In genomic region chr15:6873807-6874600, GRCm38 (mm10) we compare ENCODE assay signal across 9 mouse cellular contexts. TPM values are rescaled to one million over a fixed set of nuclear protein-coding genes. Genes with fewer than 3 reads are reported as not detected.
DNase-seq lines count a peak whose midpoint lies in the region; ATAC-seq and TF ChIP-seq lines count a peak whose summit lies in the region.
"Had no signal": no experiment of that assay in that cellular context is flagged by ENCODE, and none has a peak within 500 bp of the region (broad histone marks: within the 10 kb centered on the region; RNA-seq: fewer than 3 reads in every experiment).

No protein-coding gene starts in this region.

- no peak overlapping the region for H3K27ac ChIP-seq in embryonic facial prominence, embryonic 15.5 days (replicated peaks)
- H3K27ac ChIP-seq in heart, embryonic 15.5 days = peak overlapping the region; percentile 53
- H3K27ac ChIP-seq in kidney, postnatal 0 days = no peak overlapping the region
- no peak overlapping the region for H3K27ac ChIP-seq in stomach, embryonic 15.5 days

- H3K36me3 ChIP-seq in embryonic facial prominence, embryonic 15.5 days = no peaks in the 10 kb centered on the region
- H3K36me3 ChIP-seq in heart, embryonic 15.5 days = no peaks in the 10 kb centered on the region
- H3K36me3 ChIP-seq in kidney, postnatal 0 days (ENCODE audit: insufficient read depth, low read length) = no peaks in the 10 kb centered on the region
- no peaks in the 10 kb centered on the region for H3K36me3 ChIP-seq in stomach, embryonic 15.5 days

- H3K9me3 ChIP-seq in embryonic facial prominence, embryonic 15.5 days (replicated peaks) = no peaks in the 10 kb centered on the region
- H3K9me3 ChIP-seq in heart, embryonic 15.5 days (replicated peaks) = no peaks in the 10 kb centered on the region
- H3K9me3 ChIP-seq in kidney, postnatal 0 days (replicated peaks; ENCODE audit: low read length) = no peaks in the 10 kb centered on the region
- H3K9me3 ChIP-seq in stomach, embryonic 15.5 days = no peaks in the 10 kb centered on the region

- H3K4me3 ChIP-seq in embryonic facial prominence, embryonic 15.5 days (replicated peaks) = peak overlapping the region; percentile 53
- peak overlapping the region; percentile 52 for H3K4me3 ChIP-seq in heart, embryonic 15.5 days
- H3K4me3 ChIP-seq in kidney, postnatal 0 days (replicated peaks; ENCODE audit: low read depth, low read length) = peak overlapping the region; percentile 49
- peak overlapping the region; percentile 50 for H3K4me3 ChIP-seq in stomach, embryonic 15.5 days (replicated peaks)

- peaks cover 16% of the 10 kb centered on the region for H3K27me3 ChIP-seq in embryonic facial prominence, embryonic 15.5 days
- no peaks in the 10 kb centered on the region for H3K27me3 ChIP-seq in heart, embryonic 15.5 days
- no peaks in the 10 kb centered on the region for H3K27me3 ChIP-seq in kidney, postnatal 0 days (ENCODE audit: insufficient read depth, low read length)
- H3K27me3 ChIP-seq in stomach, embryonic 15.5 days (replicated peaks) = 0 out of 2 replicates have a peak, but pooled peaks cover 14% of the 10 kb centered on the region

- peak overlapping the region; percentile 26 for H3K9ac ChIP-seq in embryonic facial prominence, embryonic 15.5 days
- H3K9ac ChIP-seq in heart, embryonic 15.5 days = peak overlapping the region; percentile 63
- peak overlapping the region; percentile 45 for H3K9ac ChIP-seq in kidney, postnatal 0 days (ENCODE audit: low read depth, low read length)
- H3K9ac ChIP-seq in stomach, embryonic 15.5 days = peak overlapping the region; percentile 25; the same call in 1 of the 2 replicates

- 1% methylated on average over 52 of the region's 52 CpGs for WGBS in embryonic facial prominence, embryonic 15.5 days
- WGBS in heart, embryonic 15.5 days = 1% methylated on average over 52 of the region's 52 CpGs
- WGBS in kidney, postnatal 0 days = under 1% methylated on average over 48 of the region's 52 CpGs
- 1% methylated on average over 52 of the region's 52 CpGs for WGBS in stomach, embryonic 15.5 days

- H3K4me1 ChIP-seq in embryonic facial prominence, embryonic 15.5 days = peaks cover 18% of the 10 kb centered on the region
- H3K4me1 ChIP-seq in heart, embryonic 15.5 days (replicated peaks) = peaks cover 13% of the 10 kb centered on the region
- peaks cover 4% of the 10 kb centered on the region for H3K4me1 ChIP-seq in kidney, postnatal 0 days (replicated peaks; ENCODE audit: insufficient read depth, low read length)
- H3K4me1 ChIP-seq in stomach, embryonic 15.5 days = peaks cover 6% of the 10 kb centered on the region; the same call in 1 of the 2 replicates

- no peak for ATAC-seq in embryonic facial prominence, embryonic 15.5 days (ENCODE audit: insufficient number of reproducible peaks, low FRiP score, low TSS enrichment, low read depth)
- peak; percentile 64; the same call in 1 of the 2 replicates for ATAC-seq in heart, embryonic 15.5 days (replicated peaks; ENCODE audit: insufficient number of reproducible peaks, insufficient read depth, low FRiP score, low read depth)
- peak; percentile 74 for ATAC-seq in kidney, postnatal 0 days (replicated peaks; ENCODE audit: low FRiP score, low read depth)
- ATAC-seq in stomach, embryonic 15.5 days (ENCODE audit: insufficient read depth, low FRiP score, low read depth) = peak; percentile 50
- ATAC-seq in frontal cortex, adult (ENCODE audit: low TSS enrichment) = no peak

- TF ChIP-seq CTCF in kidney, postnatal 0 days (IDR thresholded peaks at IDR 0.05; ENCODE audit: low read depth) = no peak

- DNase-seq in layer of hippocampus, postnatal 10 days (ENCODE audit: low spot score in 2 of 2) = peak; percentile 20 to 37
- DNase-seq in layer of hippocampus, postnatal 25 days (ENCODE audit: extremely low spot score in 1 of 2, low spot score in 1 of 2) = no peak
- DNase-seq in kidney, postnatal 0 days (ENCODE audit: low spot score) = peak; percentile 81
- peak; percentile 86 for DNase-seq in lung, postnatal 36 days

- peak overlapping the region; percentile 87 for H3K4me2 ChIP-seq in embryonic facial prominence, embryonic 15.5 days (replicated peaks)
- H3K4me2 ChIP-seq in heart, embryonic 15.5 days = peak overlapping the region; percentile 91
- peak overlapping the region; percentile 85 for H3K4me2 ChIP-seq in kidney, postnatal 0 days (ENCODE audit: low read length)
- peak overlapping the region; percentile 95 for H3K4me2 ChIP-seq in stomach, embryonic 15.5 days

RNA-seq across cellular contexts. Expression of gene Osmr, which starts 0.8 kb away (rescaled TPM):
- total RNA-seq in layer of hippocampus, postnatal 10 days (2021) = 1 to 10 TPM; 5.6 to 6.0 TPM
- total RNA-seq in layer of hippocampus, postnatal 25 days (2021) = 1 to 10 TPM; 2.7 to 2.8 TPM
- 1.8 TPM in 2 replicates for polyA plus RNA-seq in embryonic facial prominence, embryonic 15.5 days (2015; fragmentation: Nextera tagmentation; extraction: Ambion mirVana)
- 3.2 and 4.8 TPM in 2 replicates for polyA plus RNA-seq in heart, embryonic 15.5 days (2015; fragmentation: Nextera tagmentation; extraction: Ambion mirVana)
- 2.9 and 3.1 TPM in 2 replicates for polyA plus RNA-seq in kidney, postnatal 0 days (2015; fragmentation: Nextera tagmentation; extraction: Ambion mirVana)
- 1.7 and 1.8 TPM in 2 replicates for polyA plus RNA-seq in stomach, embryonic 15.5 days (2015; fragmentation: Nextera tagmentation; extraction: Ambion mirVana)
- total RNA-seq: MEL had no signal

Comparison
In these comparisons a context has a peak if more than half of its experiments do, and no peak if none do; other contexts are left out.
1. DNase-seq: peak in layer of hippocampus, postnatal 10 days (2 of 2), kidney, postnatal 0 days (single experiment) and lung, postnatal 36 days (single experiment); none in layer of hippocampus, postnatal 25 days (0 of 2).
2. ATAC-seq: peak in heart, embryonic 15.5 days (single experiment), kidney, postnatal 0 days (single experiment) and stomach, embryonic 15.5 days (single experiment); none in embryonic facial prominence, embryonic 15.5 days (single experiment) and frontal cortex, adult (single experiment).
3. Peak in every context shown above with its lines, with median percentiles within 50 percentile points of each other: H3K4me2 ChIP-seq, H3K4me3 ChIP-seq and H3K9ac ChIP-seq.